Mouse (Mus musculus) forebrain, embryonic 11.5 days (tissue): ENCODE measurements at regions not wholly inside any gene's neighbourhood (a gene's known extent, or its start where the extent isn't known, plus 50 kb on each side); places are given as distances from the start of the nearest gene placed in this dataset.
A peak's percentile ranks its signal among the peaks of the same experiment; 100 is the strongest.

Experiments used
- ATAC-seq: fragments of 200-750 bp; cut with Nextera tagmentation; replicated peaks from 2 replicates; pipeline ENCODE4 v1.8.0; 2017; ENCODE audit warnings: moderate TSS enrichment; ENCODE audit not compliant: low FRiP score
- DNase-seq: peaks from one replicate; pipeline ENCODE4 v3.0.0-alpha.2; 2017; ENCODE audit warnings: low spot score
- H3K27ac ChIP-seq: fragments of 300-500 bp; sonication (generic); 2 replicates; pipeline ENCODE4 v1.5.1; 2014; ENCODE audit warnings: low read depth, low read length
- H3K27me3 ChIP-seq: fragments of 300-500 bp; sonication (generic); 2 replicates; pipeline ENCODE4 v1.6.1; 2014; ENCODE audit warnings: mild to moderate bottlenecking, low read length, mixed read lengths; ENCODE audit not compliant: control insufficient read depth, insufficient read depth
- H3K36me3 ChIP-seq: fragments of 300-500 bp; sonication (generic); 2 replicates; pipeline ENCODE4 v1.6.1; 2014; ENCODE audit warnings: mild to moderate bottlenecking, low read length, moderate library complexity, mixed read lengths; ENCODE audit not compliant: control insufficient read depth, insufficient read depth
- H3K4me1 ChIP-seq: fragments of 300-500 bp; sonication (generic); replicated peaks from 2 replicates; pipeline ENCODE4 v1.6.1; 2014; ENCODE audit warnings: low read length, mixed read lengths; ENCODE audit not compliant: control insufficient read depth, insufficient read depth
- H3K4me2 ChIP-seq: fragments of 300-500 bp; sonication (generic); 2 replicates; pipeline ENCODE4 v1.6.1; 2014; ENCODE audit warnings: low read depth, mild to moderate bottlenecking, low read length, moderate library complexity, mixed read lengths; ENCODE audit not compliant: severe bottlenecking
- H3K4me3 ChIP-seq: fragments of 300-500 bp; sonication (generic); 2 replicates; pipeline ENCODE4 v1.5.1; 2014; ENCODE audit warnings: low read depth, low read length
- H3K9ac ChIP-seq: fragments of 300-500 bp; sonication (generic); 2 replicates; pipeline ENCODE4 v1.6.1; 2014; ENCODE audit warnings: low read length
- H3K9me3 ChIP-seq: fragments of 300-500 bp; sonication (generic); 2 replicates; pipeline ENCODE4 v1.6.1; 2016; ENCODE audit warnings: low read length, mixed read lengths; ENCODE audit not compliant: control insufficient read depth
- WGBS: fragments of 180-500 bp; shearing (Covaris S2); extraction: QIAGEN DNeasy Blood & Tissue Kit; methylation state at CpG from one replicate; pipeline ENCODE4 v1.1.7; 2014; 5-methylcytosine and 5-hydroxymethylcytosine counted together

- Histone ChIP-seq H3K9ac (no peak overlapping the region), H3K4me2 (no peak overlapping the region), H3K9me3 (no peaks in the 10 kb centered on the region), H3K4me1 (no peaks in the 10 kb centered on the region), H3K27me3 (no peaks in the 10 kb centered on the region), H3K36me3 (no peaks in the 10 kb centered on the region), H3K4me3 (no peak overlapping the region), H3K27ac (no peak overlapping the region)
- no peak for DNase-seq
- no peak for ATAC-seq
- 61% methylated on average over 4 of the region's 4 CpGs for WGBS
These were observed 70.5 kb downstream of the Apip start for GRCm38 (mm10) chr2:103143985-103144384.

DNA sequence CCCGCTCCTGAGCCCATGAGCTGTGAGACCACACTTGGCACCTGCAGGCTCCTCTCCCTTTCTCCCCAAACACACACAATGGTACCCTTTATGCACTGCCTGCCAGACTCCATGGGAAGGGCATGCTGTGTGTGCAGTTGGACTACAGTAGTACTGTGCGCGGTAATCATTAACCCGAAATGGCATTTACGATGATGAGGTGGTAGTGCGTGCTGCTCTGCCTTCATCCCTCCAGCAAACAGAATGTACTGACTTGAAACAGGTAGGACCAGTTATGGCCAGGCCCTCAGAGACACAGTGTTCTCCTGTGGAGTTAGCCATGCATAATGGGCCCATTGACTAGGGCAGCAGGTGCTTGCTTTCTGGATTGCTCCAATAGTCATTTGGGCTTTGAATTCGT lies 70.9 kb downstream of the Apip start:
- Histone ChIP-seq H3K27ac (no peak overlapping the region), H3K4me2 (no peak overlapping the region), H3K4me3 (no peak overlapping the region), H3K27me3 (no peaks in the 10 kb centered on the region), H3K4me1 (no peaks in the 10 kb centered on the region), H3K9me3 (no peaks in the 10 kb centered on the region), H3K36me3 (no peaks in the 10 kb centered on the region), H3K9ac (no peak overlapping the region)
- 93% methylated on average over 7 of the region's 7 CpGs for WGBS
- ATAC-seq, result no peak
- no peak for DNase-seq

DNA sequence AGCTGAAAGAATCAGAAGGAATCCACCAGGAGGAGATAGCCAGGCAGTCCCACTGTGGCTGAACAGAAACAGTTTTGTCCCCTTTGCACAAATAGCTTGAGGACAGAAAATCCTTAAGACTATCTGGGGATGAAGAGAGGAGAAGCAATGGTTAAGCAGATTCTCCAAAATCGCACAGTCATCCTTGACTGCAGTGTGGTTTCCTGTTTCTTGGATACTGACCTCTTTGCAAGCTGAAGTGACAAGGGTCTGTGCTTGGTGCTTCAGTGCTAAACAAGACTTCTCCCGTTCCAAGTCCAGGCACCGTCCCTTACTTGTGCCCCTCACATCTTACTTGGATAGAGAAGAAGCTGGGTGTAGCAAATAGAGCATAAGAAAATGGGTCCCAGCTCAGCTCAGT lies 71.6 kb downstream of the Apip start:
- Histone ChIP-seq H3K9ac (no peak overlapping the region), H3K9me3 (no peaks in the 10 kb centered on the region), H3K4me1 (no peaks in the 10 kb centered on the region), H3K36me3 (no peaks in the 10 kb centered on the region), H3K27ac (no peak overlapping the region), H3K4me3 (no peak overlapping the region), H3K27me3 (no peaks in the 10 kb centered on the region), H3K4me2 (no peak overlapping the region)
- WGBS, result 85% methylated on average over 3 of the region's 3 CpGs
- ATAC-seq, result no peak
- no peak for DNase-seq

DNA sequence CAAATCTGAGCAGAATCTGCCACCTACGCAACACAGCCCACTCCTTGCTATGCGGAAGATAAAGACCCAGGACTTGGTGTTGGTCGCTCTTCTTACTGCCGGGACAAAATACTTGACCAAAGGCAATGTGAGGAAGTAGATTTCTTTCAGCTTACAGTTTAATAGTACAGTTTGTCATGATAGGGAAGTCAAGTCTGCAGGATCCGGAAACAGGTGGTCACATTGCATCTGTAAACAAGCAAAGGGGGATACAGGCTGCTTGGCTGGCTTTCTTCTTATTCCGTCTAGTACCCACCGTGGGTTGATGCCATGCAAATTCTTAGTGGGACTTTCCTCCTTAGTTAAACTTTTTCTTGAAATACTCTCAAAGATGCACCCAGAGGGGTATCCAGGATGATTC lies 72.7 kb downstream of the Apip start:
- ATAC-seq (no peak), DNase-seq (no peak)
- no peaks in the 10 kb centered on the region for H3K27me3 ChIP-seq
- no peaks in the 10 kb centered on the region for H3K36me3 ChIP-seq
- H3K9ac ChIP-seq, result no peak overlapping the region
- no peak overlapping the region for H3K4me3 ChIP-seq
- H3K27ac ChIP-seq, result no peak overlapping the region
- no peaks in the 10 kb centered on the region for H3K4me1 ChIP-seq
- H3K4me2 ChIP-seq, result no peak overlapping the region
- WGBS, result 91% methylated on average over 7 of the region's 7 CpGs
- no peaks in the 10 kb centered on the region for H3K9me3 ChIP-seq

DNA sequence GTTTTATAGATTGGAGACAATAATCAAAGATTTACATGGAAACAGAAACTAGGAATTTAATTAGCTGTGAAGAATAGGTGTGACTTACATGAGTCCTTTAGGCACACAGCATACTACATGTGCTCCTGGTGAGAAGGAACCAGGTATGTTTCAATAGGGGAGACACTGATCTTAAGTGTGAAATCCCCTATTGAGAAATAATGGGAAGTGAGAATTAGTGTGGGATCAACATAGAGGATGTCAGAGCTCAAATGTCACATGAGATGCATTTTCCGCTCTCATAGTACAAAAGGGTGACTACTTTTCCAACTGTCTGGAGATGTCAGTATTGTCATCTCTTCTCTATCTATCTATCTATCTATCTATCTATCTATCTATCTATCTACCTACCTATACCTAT lies 79.8 kb downstream of the Apip start:
- Histone ChIP-seq H3K27ac (no peak overlapping the region), H3K4me1 (no peaks in the 10 kb centered on the region), H3K4me2 (no peak overlapping the region), H3K4me3 (no peak overlapping the region), H3K27me3 (no peaks in the 10 kb centered on the region), H3K9me3 (no peaks in the 10 kb centered on the region), H3K9ac (no peak overlapping the region), H3K36me3 (no peaks in the 10 kb centered on the region)
- no peak for ATAC-seq
- 100% methylated on average over 1 of the region's 1 CpGs for WGBS
- no peak for DNase-seq

DNA sequence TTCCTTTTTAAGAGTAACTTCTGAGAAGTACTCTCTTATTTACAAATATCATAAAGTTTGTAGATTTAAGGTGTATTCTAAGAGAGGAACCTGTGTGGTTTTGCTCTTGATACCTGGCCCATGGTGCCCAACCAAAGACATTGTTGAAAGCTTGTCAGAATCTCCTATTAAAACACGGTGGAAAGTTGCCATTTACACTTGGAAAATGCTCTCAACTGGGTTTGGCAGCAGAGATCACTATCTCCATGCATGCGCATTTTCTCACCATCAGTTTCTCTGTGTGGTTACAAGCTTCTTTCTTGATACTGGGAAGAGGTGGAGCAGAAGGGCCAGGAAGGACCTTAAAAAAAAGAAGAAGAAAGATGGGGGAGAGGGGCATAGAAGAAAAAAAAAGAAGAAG lies 94.3 kb downstream of the Apip start:
- H3K4me3 ChIP-seq, result no peak overlapping the region
- no peaks in the 10 kb centered on the region for H3K4me1 ChIP-seq
- no peak overlapping the region for H3K9ac ChIP-seq
- ATAC-seq (no peak), DNase-seq (no peak)
- no peaks in the 10 kb centered on the region for H3K27me3 ChIP-seq
- no peaks in the 10 kb centered on the region for H3K9me3 ChIP-seq
- H3K36me3 ChIP-seq, result no peaks in the 10 kb centered on the region
- 79% methylated on average over 2 of the region's 2 CpGs for WGBS
- H3K4me2 ChIP-seq, result no peak overlapping the region
- H3K27ac ChIP-seq, result no peak overlapping the region

DNA sequence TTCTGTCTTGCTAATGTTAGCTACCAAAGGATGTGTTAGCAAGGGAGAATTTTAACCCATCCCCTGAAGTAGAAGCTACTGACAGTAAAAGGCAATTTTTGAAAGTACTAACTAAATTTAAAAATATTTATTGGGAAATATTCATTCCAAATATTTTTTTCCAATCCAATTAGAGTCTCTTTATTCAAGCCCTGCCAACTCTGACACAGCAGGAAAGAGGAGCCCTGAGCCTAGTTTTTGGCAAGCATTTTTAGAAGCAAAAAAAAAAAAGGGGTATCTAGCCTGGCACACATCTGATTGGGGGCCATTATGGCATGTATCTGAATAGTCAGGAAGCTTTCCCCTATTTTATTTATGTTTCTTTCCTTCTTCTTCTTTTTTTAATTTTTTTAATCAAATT lies 94.8 kb downstream of the Apip start:
- no peaks in the 10 kb centered on the region for H3K36me3 ChIP-seq
- H3K9me3 ChIP-seq, result no peaks in the 10 kb centered on the region

GRCm38 (mm10) chr2:103177361-103177760 lies 103.9 kb downstream of the Apip start:
- H3K4me1 ChIP-seq, result peaks cover 4% of the 10 kb centered on the region; the same call in 1 of the 2 replicates
- H3K27me3 ChIP-seq, result no peaks in the 10 kb centered on the region
- DNase-seq (no peak), ATAC-seq (no peak)
- H3K27ac ChIP-seq, result no peak overlapping the region
- 86% methylated on average over 2 of the region's 2 CpGs for WGBS
- no peaks in the 10 kb centered on the region for H3K36me3 ChIP-seq
- H3K4me3 ChIP-seq, result no peak overlapping the region
- H3K9ac ChIP-seq, result no peak overlapping the region
- no peak overlapping the region for H3K4me2 ChIP-seq
- H3K9me3 ChIP-seq, result no peaks in the 10 kb centered on the region

More for the DNA sequence above, 94.8 kb downstream of the Apip start:
- no peak overlapping the region for H3K4me3 ChIP-seq
- H3K4me2 ChIP-seq, result no peak overlapping the region
- no peaks in the 10 kb centered on the region for H3K27me3 ChIP-seq
- no peak overlapping the region for H3K9ac ChIP-seq
- H3K4me1 ChIP-seq, result no peaks in the 10 kb centered on the region
- ATAC-seq, result no peak
- H3K27ac ChIP-seq, result no peak overlapping the region
- DNase-seq, result no peak

GRCm38 (mm10) chr2:103180298-103180927 lies 106.9 kb downstream of the Apip start:
- H3K4me3 ChIP-seq, result no peak overlapping the region
- H3K27me3 ChIP-seq, result 0 out of 2 replicates have a peak, but pooled peaks cover 2% of the 10 kb centered on the region
- DNase-seq (peak; percentile 50), ATAC-seq (peak; percentile 69; the same call in 1 of the 2 replicates)
- WGBS, result 26% methylated on average over 4 of the region's 4 CpGs
- no peak overlapping the region for H3K27ac ChIP-seq
- no peak overlapping the region for H3K4me2 ChIP-seq
- no peaks in the 10 kb centered on the region for H3K36me3 ChIP-seq
- H3K4me1 ChIP-seq, result peaks cover 4% of the 10 kb centered on the region; the same call in 1 of the 2 replicates
- H3K9ac ChIP-seq, result no peak overlapping the region
- H3K9me3 ChIP-seq, result no peaks in the 10 kb centered on the region
